Mouse (Mus musculus): ENCODE results near the gene Srp14.

- no peak for TF ChIP-seq POLR2A (IDR thresholded peaks at IDR 0.05; ENCODE audit: borderline replicate concordance, low read depth, low read length)
- TF ChIP-seq CTCF (IDR thresholded peaks at IDR 0.05; ENCODE audit: low read depth, low read length), result no peak
These were observed 37.3 kb downstream of the Srp14 start for GRCm38 (mm10) chr2:118442172-118442571.
